Mouse (Mus musculus) CD4-positive, CD25-positive, alpha-beta regulatory T cell, adult 2 months (primary cell): Measurements from ENCODE around the gene Fem1a.

Experiments
- DNase-seq: peaks from one replicate; pipeline ENCODE4 v3.0.0-alpha.2; 2012; ENCODE audit warnings: low read depth, low spot score

Fem1a gene

DNA sequence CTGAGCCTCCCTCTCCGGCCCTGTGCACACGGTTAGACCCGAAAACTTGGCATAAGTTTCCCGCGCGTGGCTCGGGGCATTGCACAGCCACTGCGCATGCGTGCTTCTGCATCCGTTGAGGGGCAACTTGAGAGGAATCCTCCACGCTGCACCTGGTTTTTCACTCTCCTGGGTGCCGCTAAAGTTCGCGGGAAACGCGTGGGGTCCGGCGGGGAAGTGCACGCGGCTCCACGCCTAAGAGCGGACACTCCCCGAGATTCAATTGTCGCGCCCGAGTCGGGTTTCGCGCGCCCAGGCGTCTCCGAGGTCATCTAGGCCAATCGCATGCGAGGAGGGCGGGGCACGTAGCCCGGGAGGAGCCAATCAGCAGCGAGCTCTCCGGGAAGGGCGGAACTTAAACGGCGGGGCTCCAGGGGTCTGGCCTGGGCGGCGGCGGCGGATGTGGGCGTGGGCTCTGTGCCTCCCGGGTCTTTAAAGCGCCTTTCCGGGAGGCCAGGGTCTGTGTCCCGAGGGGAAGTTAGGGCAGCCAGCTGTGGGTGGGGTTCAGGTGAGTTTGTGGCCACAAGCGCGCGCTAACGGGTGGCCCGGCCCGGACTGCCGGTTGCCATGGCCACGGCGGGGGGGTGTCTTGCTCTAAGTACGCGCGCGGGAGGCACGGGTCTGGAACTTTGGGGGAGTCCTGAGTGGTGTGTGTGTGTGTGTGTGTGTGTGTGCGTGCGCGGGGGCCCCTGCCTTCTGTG, 47.4 kb downstream of the Fem1a start:
- DNase-seq: peak; percentile 98

DNA sequence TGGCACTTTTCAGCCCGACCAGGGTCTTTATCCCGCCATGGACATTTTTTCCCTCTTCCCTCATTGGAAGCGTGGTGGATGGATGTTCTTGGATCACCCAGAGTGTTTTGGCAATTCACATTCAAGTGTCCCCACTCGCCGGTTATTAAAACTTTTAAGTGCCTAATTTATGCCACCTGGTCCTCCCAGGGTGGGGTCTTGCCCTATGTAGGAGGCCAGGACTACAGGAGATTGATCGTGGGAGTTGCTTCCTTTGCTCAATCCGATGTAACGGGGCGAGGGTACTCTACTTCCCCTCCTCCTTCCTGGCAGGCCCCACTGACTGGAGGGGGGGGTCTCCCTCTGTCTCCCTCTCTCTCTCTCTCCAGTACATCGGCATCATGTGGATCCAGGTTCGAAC, 48.1 kb downstream of the Fem1a start:
- no peak for DNase-seq

DNA sequence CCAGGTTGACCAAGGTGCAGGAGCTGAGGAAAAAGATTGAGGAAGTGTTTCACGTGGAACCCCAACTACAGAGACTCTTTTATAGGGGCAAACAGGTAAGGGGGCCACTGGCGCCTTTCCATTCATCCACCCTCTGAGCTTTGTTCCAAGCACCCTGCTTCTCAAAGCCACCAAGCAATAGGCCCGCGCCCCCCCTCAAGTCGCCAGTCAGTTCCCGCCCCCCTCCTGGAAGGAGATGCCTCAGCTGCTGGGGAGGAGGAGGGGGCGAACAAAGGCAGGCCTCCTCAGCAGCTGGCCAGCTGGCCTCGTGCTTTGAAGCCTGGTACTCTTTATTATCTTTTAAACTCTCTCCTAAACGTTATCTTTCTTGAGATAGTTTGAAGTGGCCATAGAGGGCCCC, 48.5 kb downstream of the Fem1a start:
- no peak for DNase-seq

DNA sequence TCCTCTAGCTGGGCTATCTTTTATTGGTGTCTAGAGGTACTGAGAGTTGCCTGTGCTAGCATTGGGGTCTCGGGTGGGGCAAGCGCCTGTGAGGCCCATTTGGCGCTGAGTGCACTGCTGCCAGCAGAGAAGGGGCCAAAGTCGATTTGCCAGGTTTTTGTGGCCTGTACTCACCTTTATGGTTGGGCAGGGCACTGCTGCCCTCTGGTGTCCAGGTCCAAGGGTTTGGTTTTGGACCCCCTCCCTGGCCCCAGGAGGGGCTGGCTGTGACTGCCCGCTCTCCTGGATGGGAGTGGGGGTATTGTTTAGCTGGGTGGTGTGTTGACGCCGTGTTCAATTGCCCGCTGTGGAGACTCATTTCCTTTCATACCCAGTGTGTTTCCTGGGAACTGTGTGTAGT, 49.2 kb downstream of the Fem1a start:
- peak; percentile 35 for DNase-seq

DNA sequence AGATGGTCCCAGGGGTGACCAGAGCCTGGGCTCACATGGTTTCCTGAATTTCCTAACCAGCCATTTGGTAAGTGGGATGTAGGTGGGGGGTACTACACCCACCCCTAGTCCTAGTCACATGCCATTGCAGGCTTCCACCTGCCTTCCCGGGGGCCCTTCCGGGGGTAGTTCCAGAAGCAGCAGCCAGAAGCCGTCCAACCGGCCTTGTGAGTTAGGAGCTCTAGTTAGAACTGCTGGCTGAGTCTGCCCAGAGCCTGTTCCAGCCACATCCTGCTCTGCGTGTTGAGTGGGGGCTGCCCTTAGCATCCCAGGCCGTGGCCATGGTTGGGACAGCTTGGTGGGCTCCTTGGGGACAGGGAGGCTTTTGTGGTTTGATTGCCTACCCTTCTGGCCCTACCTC, 51.5 kb downstream of the Fem1a start:
- no peak for DNase-seq

DNA sequence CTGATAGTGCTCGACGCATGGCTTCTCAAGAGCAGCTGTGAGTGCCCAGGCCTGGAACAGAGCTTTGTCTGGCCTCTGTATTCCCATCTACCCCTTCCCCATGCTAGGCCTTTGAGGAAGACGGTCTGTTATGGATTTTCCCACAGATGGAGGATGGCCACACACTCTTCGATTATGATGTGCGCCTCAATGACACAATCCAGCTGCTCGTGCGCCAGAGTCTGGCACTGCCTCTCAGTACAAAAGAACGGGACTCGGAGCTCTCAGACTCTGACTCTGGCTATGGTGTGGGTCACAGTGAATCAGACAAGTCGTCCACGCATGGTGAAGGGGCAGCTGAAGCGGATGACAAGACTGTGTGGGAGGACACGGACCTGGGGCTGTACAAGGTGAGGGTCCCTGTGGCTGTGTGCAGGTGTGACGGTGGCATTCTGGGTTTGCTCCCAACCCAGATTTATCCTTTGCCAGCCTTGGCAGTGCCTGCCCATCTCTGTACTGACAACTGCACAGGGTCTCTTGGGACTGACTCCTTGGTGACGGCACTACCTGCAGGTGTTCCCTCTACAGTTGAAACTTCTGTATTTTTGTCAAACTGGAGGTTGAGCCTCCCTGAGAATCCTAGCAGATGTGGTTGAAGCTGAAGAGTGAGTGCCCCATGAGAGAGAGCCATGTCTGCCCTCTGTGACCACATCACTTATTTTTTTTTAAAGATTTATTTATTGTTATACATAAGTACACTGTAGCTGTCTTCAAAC, 52.8 kb downstream of the Fem1a start:
- DNase-seq: no peak
